Mouse (Mus musculus) left cerebral cortex, adult 2 months (tissue): ENCODE measurements at regions not wholly inside any gene's neighbourhood (a gene's known extent, or its start where the extent isn't known, plus 50 kb on each side); places are given as distances from the start of the nearest gene placed in this dataset.

ENCODE experiments used
- DNase-seq, 2 experiments: peaks; one replicate each; pipeline ENCODE4 v3.0.0; 2021 to 2022; ENCODE audit warnings: low spot score in 2 of 2, mixed read lengths in 1 of 2; ENCODE audit errors: extremely low spot score in 1 of 2
- H3K27ac ChIP-seq: fragments of 200-600 bp; 2 replicates; pipeline ENCODE4 v1.8.1; 2022
- H3K4me3 ChIP-seq: fragments of 200-600 bp; 2 replicates; pipeline ENCODE4 v1.8.1; 2022
- CTCF ChIP-seq: fragments of 200-600 bp; IDR thresholded peaks from 2 replicates; pipeline ENCODE4 v1.8.1; 2022; ENCODE audit warnings: antibody characterized with exemption, mild to moderate bottlenecking, moderate library complexity
- intact Hi-C: fragments of 180-260 bp; cut with DNase I; formaldehyde crosslinking; loops from one replicate; pipeline ENCODE4 v1.15.1; 2025

DNA sequence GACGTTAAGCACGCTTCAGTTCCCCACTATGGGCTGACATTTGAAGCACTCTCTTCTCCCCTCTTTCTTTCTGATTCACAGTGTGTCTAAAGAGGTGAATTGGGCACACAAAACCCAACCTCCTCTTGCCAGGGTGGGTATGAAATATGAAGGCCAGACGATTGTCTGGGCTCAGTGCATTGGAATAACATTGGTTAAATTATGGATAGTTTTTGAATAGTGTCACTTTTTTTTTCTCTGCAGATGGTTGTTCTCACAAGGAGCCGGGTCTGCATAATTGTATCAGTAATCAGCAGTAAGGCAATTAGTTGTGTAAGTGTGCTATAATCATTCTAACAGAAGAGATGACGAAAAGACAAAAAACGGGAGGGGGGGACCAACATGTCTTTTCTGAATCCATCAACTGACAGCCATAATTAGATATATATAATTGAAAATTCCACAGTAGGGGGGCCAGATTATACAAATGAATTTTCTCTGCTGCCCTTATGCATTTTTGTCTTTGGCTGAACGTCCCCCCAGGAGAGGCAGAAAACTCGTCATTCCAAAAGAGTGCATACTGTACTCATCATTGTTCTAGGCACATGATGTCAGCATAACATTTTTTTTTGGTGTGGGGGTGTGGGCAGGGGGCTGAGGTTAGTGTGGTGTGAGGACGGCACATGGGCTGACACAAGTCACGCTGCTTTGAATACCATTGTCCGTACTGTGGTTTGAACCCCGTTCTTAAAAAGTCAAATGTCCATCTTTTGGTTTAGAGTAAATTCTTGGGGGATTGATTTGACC lies 280.7 kb upstream of the Sall1 start:
- intact Hi-C loops: no loop called here
- DNase-seq: no peak
- no peak for TF ChIP-seq CTCF
- no peak overlapping the region for H3K27ac ChIP-seq
- no peak overlapping the region for H3K4me3 ChIP-seq

- DNase-seq: peak in 1 of 2 experiments; percentile 11
- no peak overlapping the region for H3K27ac ChIP-seq
- H3K4me3 ChIP-seq: peak overlapping the region; percentile 30
- intact Hi-C loops: no loop called here
- no peak for TF ChIP-seq CTCF
These were observed 273.7 kb upstream of the Sall1 start for GRCm38 (mm10) chr8:89317514-89318289.

DNA sequence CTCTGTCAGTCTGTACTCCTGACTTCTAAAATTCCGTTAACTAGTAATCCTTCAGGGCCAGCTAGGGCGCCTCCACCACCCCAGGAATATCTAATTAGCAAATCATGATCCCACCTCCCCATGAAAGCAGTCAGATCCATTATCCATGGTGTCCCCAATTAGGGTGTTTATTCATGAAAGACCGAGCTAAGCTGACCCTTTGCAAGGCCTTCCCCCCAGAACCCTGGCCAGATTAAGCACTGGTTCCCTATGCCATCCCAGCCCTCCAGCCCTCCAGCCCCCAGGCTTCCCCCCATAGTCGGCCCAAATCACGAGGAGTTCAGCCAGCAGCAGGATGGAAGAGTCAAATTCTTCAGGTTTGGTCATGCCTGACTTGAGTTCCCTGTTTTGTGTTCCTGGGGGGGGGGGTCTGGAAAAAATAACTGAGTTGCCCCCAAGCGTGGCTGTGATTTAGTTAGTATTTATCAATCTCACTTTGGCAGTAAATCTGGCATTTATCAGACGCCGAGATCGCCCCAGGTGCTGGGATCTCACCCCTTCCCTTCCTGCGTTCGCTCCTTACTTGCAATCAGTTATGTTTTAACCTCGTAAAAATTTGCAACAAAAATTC lies 272.7 kb upstream of the Sall1 start:
- no peak for TF ChIP-seq CTCF
- DNase-seq: no peak
- intact Hi-C loops: no loop called here
- Histone ChIP-seq H3K27ac (no peak overlapping the region), H3K4me3 (no peak overlapping the region)

GRCm38 (mm10) chr8:89314907-89315306 lies 270.9 kb upstream of the Sall1 start:
- intact Hi-C loops: loop anchor here (5.0 kb wide), 1 partner anchor 273 kb away; the partner anchor contains the start of gene Sall1
- TF ChIP-seq CTCF: no peak

DNA sequence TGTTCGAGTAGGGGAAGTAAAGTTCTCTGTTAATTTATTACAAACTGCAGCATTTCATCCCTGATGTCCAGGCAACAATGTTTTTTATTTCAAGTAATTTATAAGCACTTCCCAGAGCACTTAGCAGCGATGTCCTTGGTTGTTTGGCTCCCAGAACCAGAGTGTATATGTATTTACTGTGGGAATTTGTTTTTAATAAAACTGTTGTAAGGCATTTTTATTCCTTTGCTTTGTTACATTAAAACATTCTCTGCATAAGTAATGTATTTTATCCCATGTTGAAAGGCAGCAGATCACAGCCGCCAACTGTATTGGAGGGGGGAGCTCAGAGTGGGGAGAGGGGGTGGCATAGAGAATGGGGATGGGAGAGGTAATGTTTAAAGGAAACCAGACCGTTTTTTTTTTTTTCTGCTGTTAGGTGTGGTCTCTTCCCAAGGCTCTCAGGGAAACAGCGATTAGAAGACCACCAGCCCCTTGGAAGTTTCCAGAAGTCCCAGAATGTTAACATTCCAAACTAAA lies 266.8 kb upstream of the Sall1 start:
- no peak overlapping the region for H3K27ac ChIP-seq
- TF ChIP-seq CTCF: no peak
- intact Hi-C loops: loop anchor here (5.0 kb wide), 1 partner anchor 268 kb away; the partner anchor contains the start of gene Sall1
- no peak for DNase-seq
- H3K4me3 ChIP-seq: no peak overlapping the region

More at GRCm38 (mm10) chr8:89314907-89315306, 270.9 kb upstream of the Sall1 start:
- H3K27ac ChIP-seq: no peak overlapping the region
- no peak for DNase-seq
- no peak overlapping the region for H3K4me3 ChIP-seq

DNA sequence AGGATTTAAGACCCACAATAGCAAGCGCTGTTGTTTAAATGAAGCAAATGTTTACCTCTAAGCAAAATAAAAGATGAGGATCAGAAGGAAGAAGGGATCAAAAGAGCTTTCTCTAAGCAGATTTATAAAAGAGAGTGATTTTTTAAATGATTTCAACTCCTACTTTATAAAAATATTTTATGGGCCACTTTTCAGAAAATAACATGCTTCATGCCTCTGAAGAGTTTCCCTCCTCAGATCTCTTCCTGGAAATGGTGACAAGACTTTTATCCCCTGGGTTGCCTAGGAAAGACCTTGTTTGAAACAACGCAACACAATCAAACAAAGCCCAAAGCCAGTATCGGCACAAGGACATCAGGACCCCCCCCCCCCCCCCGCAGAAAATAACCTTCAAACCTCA lies 265.6 kb upstream of the Sall1 start:
- DNase-seq: no peak
- Histone ChIP-seq H3K27ac (no peak overlapping the region), H3K4me3 (no peak overlapping the region)
- no peak for TF ChIP-seq CTCF
- intact Hi-C loops: no loop called here

- no peak for DNase-seq
- no peak for TF ChIP-seq CTCF
- H3K4me3 ChIP-seq: no peak overlapping the region
- H3K27ac ChIP-seq: no peak overlapping the region
- intact Hi-C loops: no loop called here
These were observed 265.0 kb upstream of the Sall1 start for GRCm38 (mm10) chr8:89308950-89309349.

GRCm38 (mm10) chr8:89308532-89308931 lies 264.6 kb upstream of the Sall1 start:
- DNase-seq: no peak
- Histone ChIP-seq H3K27ac (no peak overlapping the region; the same call in 1 of the 2 replicates), H3K4me3 (no peak overlapping the region)
- TF ChIP-seq CTCF: no peak
- intact Hi-C loops: no loop called here

DNA sequence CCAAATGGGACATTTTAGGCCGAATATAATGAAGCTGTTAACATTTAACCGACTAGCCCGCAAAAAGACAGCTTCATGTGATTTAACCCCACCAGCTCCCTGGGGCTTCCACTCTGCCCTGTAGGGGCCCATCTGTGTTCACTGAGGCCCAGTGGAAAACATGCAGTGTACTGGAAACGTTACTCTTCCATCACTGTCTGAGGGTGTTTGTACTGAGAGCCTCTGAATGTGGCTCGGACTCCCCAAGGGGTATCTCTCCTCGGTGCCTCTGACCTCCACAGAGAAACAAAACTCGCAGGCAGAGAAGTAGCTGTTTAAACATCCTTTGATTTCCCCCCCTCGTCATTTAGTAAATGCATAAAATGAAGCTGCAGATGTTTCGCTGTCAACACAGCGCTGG lies 263.6 kb upstream of the Sall1 start:
- intact Hi-C loops: no loop called here

GRCm38 (mm10) chr8:89307085-89307484 lies 263.1 kb upstream of the Sall1 start:
- intact Hi-C loops: no loop called here
- no peak for DNase-seq
- TF ChIP-seq CTCF: no peak
- Histone ChIP-seq H3K4me3 (no peak overlapping the region), H3K27ac (no peak overlapping the region)

More for the DNA sequence above, 263.6 kb upstream of the Sall1 start:
- TF ChIP-seq CTCF: no peak
- no peak overlapping the region for H3K27ac ChIP-seq
- H3K4me3 ChIP-seq: no peak overlapping the region
- no peak for DNase-seq

DNA sequence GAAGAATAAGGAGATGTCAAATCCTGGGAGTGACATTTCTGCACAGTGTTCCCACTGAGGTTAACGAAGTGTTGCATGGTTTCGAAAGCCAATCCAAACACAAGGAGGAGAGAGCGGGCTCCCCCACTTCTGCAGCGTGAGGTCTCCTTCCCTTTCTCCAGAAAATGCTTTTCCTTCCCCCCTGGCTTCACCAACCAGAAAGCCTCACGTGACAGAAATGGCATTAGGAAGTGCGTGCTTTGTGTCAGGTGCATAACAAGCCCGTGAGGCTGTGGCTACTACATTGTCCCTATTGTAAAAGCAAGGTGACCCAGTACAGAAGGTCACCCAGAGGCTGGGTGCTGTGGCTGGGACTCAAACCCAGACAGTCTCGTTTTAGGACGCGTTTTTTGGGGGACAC lies 260.2 kb upstream of the Sall1 start:
- no peak; the same call in 1 of the 2 replicates for TF ChIP-seq CTCF
- Histone ChIP-seq H3K4me3 (no peak overlapping the region), H3K27ac (no peak overlapping the region)
- intact Hi-C loops: no loop called here
- no peak for DNase-seq

DNA sequence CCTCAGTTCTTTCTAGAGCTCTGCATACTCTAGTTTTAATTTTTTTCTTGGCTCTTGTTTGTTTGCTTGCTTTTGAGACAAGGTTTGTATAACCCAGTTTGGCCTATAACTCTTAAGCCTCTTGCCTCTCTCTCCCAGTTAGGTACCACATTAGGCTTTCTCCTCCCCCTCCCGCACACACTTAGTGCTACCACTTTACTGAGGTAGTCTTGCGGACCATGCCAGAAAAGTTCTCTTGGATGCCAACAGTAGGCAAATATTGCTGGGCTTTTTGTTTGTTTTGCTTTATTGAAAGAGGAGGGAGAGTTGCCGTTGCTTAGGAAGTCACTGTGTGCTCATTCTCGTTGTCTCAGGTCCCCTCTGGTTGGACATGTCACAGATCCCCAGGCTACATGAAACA lies 259.4 kb upstream of the Sall1 start:
- no peak for DNase-seq
- Histone ChIP-seq H3K4me3 (no peak overlapping the region), H3K27ac (no peak overlapping the region)
- intact Hi-C loops: no loop called here
- TF ChIP-seq CTCF: no peak
